Mouse (Mus musculus): Measurements from ENCODE around the gene Zfp882.
"Not testable (repeated sequence)": the region's sequence is repeated elsewhere in the genome, so short reads cannot be mapped to it uniquely, and the experiment has no call there.

The Zfp882 gene

GRCm38 (mm10) chr8:71908309-71909261 is at the start of gene Zfp882, which contains the start of gene Zfp617:
TSS of gene Zfp882 (plus strand) at chr8:71908608.
TSS of gene Zfp617 (plus strand) at chr8:71908635.
- DNase-seq (ENCODE audit: low spot score), result peak; percentile 82

DNA sequence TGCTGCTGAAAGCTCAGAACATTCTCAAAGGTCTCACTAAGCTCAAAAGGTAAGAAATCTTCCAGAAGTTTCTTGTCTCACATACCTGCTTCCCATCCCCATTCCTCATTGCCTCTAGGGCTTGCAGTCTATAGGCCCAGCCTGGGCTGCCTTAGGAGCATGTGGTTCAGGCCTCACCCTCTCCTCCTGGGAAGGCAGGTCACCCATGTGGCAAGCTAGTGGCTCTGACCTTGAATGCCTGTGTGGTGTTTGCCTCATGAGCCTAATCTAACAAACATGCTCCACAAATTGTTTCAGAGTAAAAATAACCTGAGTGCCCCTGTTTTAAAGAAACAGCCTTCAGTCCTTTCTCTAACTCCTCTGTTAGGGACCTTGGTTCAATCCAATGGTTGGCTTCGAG is 46.9 kb upstream of the Zfp882 start:
- DNase-seq (ENCODE audit: low spot score), result not testable (repeated sequence)

GRCm38 (mm10) chr8:71862038-71862437 is 46.4 kb upstream of the Zfp882 start:
- not testable (repeated sequence) for DNase-seq (ENCODE audit: low spot score)

GRCm38 (mm10) chr8:71881618-71882274 is 26.7 kb upstream of the Zfp882 start, which contains the start of gene Zfp709:
TSS of gene Zfp709 (plus strand) at chr8:71882019.
- peak; percentile 58 for DNase-seq (ENCODE audit: low spot score)

DNA sequence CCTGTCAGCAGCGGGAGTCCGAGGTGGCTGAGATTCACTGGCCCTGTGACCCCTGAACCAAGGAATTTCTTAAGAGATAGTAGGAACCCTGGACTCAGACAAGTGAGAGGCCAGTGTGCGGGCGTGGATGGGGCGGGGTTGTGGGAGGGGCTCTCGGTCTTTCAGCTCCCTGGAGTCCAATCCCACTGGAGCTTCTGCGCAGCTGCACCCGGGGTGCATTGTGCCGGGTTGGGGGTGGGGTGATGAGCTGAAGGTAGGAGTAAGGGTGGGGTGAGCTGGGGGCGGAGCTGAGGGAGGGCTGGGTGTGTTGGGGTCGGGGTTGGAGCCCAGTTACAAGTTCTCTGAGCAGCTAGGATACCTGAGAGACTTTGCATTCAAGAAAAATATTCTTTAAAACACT is 7.7 kb upstream of the Zfp882 start:
- DNase-seq (ENCODE audit: low spot score), result not testable (repeated sequence)

DNA sequence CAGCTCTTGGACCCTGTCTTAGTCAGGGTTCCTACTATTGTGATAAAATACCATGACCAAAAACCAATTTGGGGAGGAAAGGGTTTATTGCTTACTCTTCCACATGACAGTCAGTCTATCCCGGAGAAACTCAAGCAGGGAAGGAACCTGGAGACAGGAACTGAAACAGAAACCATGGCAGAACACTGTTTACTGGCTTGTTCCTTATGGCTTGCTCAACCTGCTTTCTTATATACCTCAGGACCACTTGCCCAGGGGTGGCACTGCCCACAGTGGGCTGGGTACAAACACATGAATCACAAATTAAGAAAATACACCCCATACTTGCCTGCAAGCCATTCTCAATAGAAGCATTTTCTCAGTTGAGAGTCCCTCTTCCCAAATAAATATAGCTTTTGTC is 5.3 kb upstream of the Zfp882 start:
- not testable (repeated sequence) for DNase-seq (ENCODE audit: low spot score)

- no peak for DNase-seq (ENCODE audit: low spot score)
Measured at GRCm38 (mm10) chr8:71906809-71907208, 1.6 kb upstream of the Zfp882 start.

- no peak for DNase-seq (ENCODE audit: low spot score)
Measured at GRCm38 (mm10) chr8:71907798-71908257, 580 bp upstream of the Zfp882 start.

- DNase-seq (ENCODE audit: low spot score), result no peak
Measured at GRCm38 (mm10) chr8:71912286-71912685, 3.9 kb downstream of the Zfp882 start.

DNA sequence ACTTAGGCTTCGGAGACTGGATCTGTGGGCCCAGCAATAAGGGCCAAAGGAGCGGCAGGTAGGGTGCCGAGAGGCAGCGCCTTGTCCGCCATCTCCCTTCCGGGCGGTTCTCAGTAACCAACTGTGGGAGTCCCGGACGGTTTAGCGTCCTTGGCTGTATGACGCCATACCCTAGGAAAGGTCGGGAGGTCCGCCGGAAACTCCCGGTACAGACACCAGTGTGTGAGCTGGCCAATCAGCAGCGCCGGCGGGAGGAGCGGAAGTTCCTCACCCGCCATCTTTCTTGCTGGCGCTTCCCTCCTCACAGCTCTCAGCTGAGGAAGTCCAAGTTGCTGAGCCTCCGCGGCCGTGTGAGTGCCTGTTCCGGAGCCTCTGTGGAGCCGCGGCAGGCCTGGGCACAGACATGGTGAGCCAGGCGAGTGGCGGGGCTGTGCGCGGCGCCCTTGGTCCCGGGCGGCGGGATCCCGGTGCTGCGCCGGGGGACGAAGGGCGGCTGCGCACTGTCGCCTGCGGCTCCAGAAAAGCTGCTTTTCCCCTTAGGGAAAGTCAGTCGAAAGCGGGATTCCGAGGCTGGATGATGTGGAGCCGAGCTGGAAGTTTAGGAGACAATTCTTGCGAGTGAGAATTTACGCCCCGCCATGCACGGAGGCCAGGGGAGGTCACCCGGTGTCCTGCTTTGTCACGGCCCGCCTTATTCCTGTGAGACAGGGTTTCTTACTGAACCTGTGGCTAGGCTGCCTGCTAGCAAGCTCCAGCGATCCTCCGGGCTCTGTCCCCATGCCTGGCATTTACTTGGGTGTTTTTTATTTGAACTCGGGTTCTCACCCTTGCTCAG is 14.4 kb downstream of the Zfp882 start:
- peak; percentile 83 for DNase-seq (ENCODE audit: low spot score)

- no peak for DNase-seq (ENCODE audit: low spot score)
Measured at GRCm38 (mm10) chr8:71925791-71926190, 17.4 kb downstream of the Zfp882 start.

DNA sequence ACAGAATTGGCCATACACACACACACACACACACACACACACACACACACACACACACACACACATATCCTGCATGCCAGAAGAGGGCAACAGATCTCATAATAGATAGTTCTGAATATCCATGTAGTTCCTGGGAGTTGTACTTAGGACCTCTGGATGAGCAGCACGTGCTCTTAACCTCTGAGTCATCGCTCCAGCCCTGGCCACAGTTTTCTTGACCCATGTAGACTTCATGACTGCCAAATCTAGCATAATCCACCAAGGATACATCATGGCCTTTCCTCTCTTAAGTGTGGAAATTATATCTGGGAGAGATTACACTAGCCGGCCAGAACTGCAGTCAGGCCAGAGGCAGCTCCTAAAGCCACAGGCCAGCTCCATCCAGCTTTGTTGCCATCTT is 18.1 kb downstream of the Zfp882 start:
- no peak for DNase-seq (ENCODE audit: low spot score)

- no peak for DNase-seq (ENCODE audit: low spot score)
Measured at GRCm38 (mm10) chr8:71927779-71928178, 19.4 kb downstream of the Zfp882 start.

- not testable (repeated sequence) for DNase-seq (ENCODE audit: low spot score)
Measured at GRCm38 (mm10) chr8:71938037-71938436, 29.6 kb downstream of the Zfp882 start.

DNA sequence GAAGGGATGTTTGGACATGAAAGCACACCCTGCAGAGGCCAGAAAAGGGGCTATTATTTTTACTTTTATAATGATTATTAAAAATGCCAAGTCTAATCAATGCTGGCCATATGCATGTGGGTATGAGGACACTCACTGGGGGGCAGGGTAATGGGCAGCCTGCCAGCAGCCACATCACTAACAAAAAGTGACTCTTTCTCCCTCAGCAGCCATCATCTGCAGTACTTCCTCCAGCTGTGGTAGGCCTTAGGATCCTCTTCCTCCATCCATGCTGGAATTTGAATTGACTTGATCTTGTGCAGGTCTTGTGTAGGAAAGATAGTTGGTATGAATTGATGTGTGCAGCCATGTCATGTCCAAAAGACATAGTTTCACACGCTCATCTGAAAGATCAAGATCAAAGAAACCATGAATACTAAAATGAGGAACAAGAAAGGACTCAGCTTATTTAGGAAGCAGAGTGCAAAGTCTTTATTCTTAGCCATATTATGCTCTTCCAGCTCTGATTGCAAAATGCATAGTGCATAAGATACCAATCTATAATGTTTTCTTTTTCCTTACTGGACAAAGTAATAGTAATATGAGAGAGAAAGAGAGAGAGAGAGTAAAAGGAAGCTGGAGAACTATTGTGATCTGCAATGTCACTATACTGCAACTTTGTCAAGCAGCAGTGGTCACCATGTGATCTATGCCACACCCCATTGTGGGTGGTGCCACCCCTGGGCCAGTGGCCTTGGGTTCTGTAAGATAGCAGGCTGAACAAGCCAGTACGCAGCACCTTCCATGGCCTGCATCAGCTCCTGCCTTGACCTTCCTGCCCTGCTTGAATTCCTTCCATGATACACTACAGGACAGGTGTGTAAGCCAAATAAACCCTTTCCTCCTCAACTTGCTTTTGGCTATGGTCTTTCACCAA is 32.1 kb downstream of the Zfp882 start:
- no peak for DNase-seq (ENCODE audit: low spot score)

GRCm38 (mm10) chr8:71941776-71942175 is 33.4 kb downstream of the Zfp882 start:
- DNase-seq (ENCODE audit: low spot score), result no peak

DNA sequence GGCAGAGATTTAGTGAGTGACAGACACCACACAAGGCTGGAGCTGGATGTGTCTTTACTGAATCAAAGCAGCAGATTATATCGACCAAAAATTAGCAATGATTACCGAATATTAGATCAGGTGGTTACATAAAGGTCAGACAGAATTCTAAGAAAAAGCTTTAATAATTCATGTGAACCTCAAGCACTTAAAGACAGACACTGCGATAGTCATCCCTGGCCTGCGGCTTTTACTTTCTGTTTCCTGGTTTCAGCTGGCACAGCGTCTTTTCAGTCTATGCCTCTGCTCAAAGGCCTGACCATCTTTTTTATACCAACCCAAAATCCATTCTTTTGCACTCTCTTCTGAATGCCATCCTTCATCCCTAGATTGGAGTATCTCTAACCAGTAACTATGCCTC is 40.2 kb downstream of the Zfp882 start:
- no peak for DNase-seq (ENCODE audit: low spot score)

DNA sequence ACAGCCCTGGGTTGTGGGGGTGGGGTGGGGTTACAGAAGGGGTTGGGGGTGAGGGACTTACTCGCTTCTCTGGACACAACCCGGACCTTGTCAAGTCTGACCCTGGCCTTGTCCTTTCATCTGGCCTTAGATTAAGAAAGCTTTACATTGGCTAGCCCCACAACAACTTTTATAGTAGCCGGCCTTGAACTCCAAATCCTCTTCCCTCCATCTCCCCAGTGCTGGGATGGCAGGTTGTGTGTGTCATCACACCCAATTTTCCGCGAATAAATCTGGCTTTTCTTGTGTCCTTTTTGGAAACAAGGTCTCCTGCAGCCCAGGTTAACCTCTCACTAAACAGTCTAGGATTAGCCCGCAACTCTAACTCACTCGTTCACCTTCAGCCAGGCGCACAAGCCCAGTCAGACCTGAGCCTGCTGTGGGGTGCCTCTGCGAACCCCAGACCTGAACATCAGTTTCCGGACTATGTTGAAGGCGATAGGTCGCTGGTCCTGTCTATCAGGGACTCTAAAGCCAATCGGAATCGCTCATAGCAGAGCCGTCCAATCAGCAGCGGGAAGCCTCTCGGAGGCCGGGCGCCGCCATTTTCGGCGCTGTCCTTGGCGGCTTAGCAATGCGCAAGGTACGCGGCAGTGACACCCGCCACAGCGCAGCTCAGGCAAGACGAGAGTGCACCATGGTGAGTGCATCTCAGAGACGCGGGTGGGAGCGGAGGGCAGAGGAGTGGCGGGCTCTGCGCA is 42.2 kb downstream of the Zfp882 start, which contains the start of gene Zfp961:
Gene Zfp961 (plus strand): TSS at position 557 of the 740 bp plus-strand sequence.
- peak; percentile 95 for DNase-seq (ENCODE audit: low spot score)

- no peak for DNase-seq (ENCODE audit: low spot score)
Measured at GRCm38 (mm10) chr8:71951436-71952161, 43.2 kb downstream of the Zfp882 start.
